Mouse (Mus musculus): ENCODE measurements around the gene Cadm4. TPM values are rescaled to one million over a fixed set of nuclear protein-coding genes. Genes with fewer than 3 reads are reported as not detected.
"Not testable (repeated sequence)": the region's sequence is repeated elsewhere in the genome, so short reads cannot be mapped to it uniquely, and the experiment has no call there.

The Cadm4 gene
- total RNA-seq, 2 experiments from 2014 or later, result 13.1 to 13.6 TPM

- DNase-seq, result peak; percentile 35 to 59
Measured at GRCm38 (mm10) chr7:24462388-24463319, 19.2 kb upstream of the Cadm4 start, which contains the start of gene Plaur. Plaur (plus strand) TSS chr7:24462484.

DNA sequence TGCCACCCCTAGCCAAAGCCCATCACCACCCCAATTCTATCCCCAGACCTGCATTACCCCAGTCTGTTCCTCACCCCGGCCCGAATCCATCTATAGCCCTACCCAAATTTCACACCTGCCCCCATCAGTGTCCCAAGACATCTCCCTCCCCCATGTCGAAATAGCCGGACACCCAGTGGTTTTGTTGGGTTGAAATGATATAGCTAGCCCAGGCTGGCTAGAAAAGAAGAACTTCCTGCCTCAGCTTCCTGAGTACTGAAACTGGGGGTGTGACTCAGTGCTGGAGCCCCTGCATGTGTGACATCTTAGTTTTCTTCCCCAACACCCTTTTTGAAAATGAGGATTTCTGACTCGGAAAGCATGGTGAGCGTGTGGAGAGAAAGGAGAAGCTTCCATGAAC is 15.0 kb upstream of the Cadm4 start:
- no peak for DNase-seq
- intact Hi-C loops (cut with DNase I), result no loop called here

More at GRCm38 (mm10) chr7:24462388-24463319, 19.2 kb upstream of the Cadm4 start, which contains the start of gene Plaur:
- intact Hi-C loops (cut with DNase I), result no loop called here

DNA sequence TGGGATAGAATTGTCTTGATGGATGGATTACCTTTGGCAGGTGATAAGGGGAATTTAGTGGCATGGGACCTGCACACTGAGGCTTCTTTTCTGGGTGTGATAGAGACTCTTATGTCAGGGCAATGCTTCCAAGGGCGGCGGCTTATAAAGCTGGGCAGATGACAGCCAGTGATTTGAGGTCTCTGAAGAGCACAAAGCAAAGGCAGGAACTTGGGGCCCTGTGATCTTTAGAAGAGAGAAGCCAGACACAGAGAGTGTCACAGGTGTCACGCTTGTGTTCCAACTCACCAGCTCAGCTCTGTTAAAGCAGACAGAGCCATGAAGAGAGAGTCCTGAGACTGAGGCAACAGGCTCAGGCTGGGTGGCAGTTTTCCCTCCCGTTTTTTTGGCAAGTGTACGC is 13.9 kb upstream of the Cadm4 start:
- intact Hi-C loops (cut with DNase I), result no loop called here
- DNase-seq, result no peak

DNA sequence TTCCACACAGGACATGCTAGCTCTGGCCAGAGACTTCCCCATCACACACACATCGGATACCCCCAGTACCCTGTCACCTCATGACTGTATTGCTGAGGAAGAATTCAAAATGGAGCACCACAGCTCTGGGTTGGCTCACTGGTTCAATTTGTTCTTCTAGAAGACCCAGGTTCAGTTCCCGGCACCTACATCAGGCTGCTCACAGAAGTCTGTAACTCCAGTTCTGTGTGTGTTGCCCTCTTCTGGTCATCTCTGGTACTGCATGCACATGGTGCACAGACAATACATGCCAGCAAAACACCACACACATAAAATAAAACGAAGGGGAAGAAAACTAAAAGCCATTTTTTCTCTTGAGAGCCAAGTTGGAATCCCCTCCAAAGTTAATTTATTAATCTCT is 12.7 kb upstream of the Cadm4 start:
- intact Hi-C loops (cut with DNase I), result no loop called here
- no peak for DNase-seq

DNA sequence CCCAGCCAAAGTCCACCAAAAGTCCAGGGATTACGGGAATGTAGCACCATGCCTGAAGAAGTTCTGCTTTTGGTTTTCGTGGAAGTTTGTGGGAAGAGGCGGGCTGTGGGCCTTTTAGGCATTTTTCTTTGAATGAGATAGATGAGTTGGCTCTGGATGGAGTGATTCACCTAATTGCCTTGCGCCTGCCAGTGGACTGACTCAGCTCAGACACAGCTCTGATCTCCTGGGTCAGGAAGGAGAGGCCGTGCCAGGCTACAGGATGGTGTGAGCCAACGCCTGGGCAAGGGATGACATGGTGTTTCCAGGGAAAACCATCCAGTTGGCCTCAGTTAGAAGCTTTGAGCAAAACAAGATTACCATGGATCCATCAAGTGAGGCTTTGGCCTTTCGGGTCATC is 11.5 kb upstream of the Cadm4 start:
- DNase-seq, result no peak
- intact Hi-C loops (cut with DNase I), result loop anchor here (5.0 kb wide), 1 partner anchor 77 kb away; the partner anchor contains the start of genes Pinlyp and Xrcc1

DNA sequence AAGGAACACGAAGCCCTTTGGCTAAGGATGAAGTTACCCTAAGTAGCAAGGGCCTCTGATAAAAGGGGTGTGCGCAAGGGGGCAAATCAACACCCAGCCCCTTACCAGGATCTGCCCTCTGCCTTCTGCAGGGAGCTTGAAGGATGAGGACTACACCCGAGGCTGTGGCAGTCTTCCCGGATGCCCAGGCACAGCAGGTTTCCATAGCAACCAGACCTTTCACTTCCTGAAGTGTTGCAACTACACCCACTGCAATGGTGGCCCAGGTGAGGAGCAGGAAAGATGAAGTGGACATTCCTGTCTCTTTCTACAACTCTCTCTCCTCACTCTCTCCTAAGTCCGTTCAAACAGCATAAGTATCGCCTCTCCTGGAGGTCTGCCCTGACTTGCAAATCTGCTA is 9.4 kb upstream of the Cadm4 start:
- no peak for DNase-seq
- intact Hi-C loops (cut with DNase I), result loop anchor here (2.0 to 5.0 kb wide), 2 partner anchors 32 to 75 kb away; partner anchors contain the start of genes Pinlyp and Xrcc1

GRCm38 (mm10) chr7:24472937-24473336 is 8.9 kb upstream of the Cadm4 start:
- intact Hi-C loops (cut with DNase I), result loop anchor here (2.0 to 5.0 kb wide), 2 partner anchors 32 to 74 kb away; partner anchors contain the start of genes Pinlyp and Xrcc1
- DNase-seq, result peak in 1 of 2 experiments; percentile 38

GRCm38 (mm10) chr7:24473913-24474529 is 7.8 kb upstream of the Cadm4 start:
- intact Hi-C loops (cut with DNase I), result loop anchor here (1.0 to 5.0 kb wide), 4 partner anchors 33 to 189 kb away; partner anchors contain the start of genes Pinlyp and Xrcc1
- peak; percentile 67 to 68 for DNase-seq

- no peak for DNase-seq
- intact Hi-C loops (cut with DNase I), result loop anchor here (1.0 to 5.0 kb wide), 3 partner anchors 72 to 188 kb away; partner anchors contain the start of genes Pinlyp and Xrcc1
Measured at GRCm38 (mm10) chr7:24474811-24475506, 6.9 kb upstream of the Cadm4 start.

GRCm38 (mm10) chr7:24476338-24476737 is 5.5 kb upstream of the Cadm4 start:
- intact Hi-C loops (cut with DNase I), result no loop called here
- no peak for DNase-seq

- intact Hi-C loops (cut with DNase I), result no loop called here
- no peak for DNase-seq
Measured at GRCm38 (mm10) chr7:24476856-24477255, 5.0 kb upstream of the Cadm4 start.

DNA sequence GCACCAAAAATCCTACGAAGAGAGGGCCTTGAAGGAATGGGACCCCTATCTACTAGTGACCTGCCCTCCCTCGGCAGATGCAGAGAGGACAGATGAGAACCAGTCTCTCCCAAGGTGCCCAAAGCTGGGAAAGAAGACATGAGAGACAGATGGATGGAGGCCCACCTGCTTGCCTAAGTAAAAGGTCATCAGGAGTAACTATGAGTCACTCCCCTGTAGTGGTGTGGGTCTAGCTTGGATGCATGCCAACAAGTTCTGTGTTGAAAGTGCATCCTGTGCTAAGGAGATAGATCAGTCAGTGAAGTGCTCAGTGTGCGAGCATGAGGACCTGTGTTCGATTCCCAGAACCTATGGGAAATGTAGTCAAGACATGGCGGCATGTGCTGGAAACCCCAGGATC is 2.9 kb upstream of the Cadm4 start:
- intact Hi-C loops (cut with DNase I), result no loop called here
- DNase-seq, result no peak

GRCm38 (mm10) chr7:24479685-24480084 is 2.1 kb upstream of the Cadm4 start:
- intact Hi-C loops (cut with DNase I), result loop anchor here (2.0 kb wide), 1 partner anchor 27 kb away; the partner anchor contains the start of gene Zfp428

GRCm38 (mm10) chr7:24480121-24480941 is 1.5 kb upstream of the Cadm4 start:
- DNase-seq, result no peak

More at GRCm38 (mm10) chr7:24479685-24480084, 2.1 kb upstream of the Cadm4 start:
- DNase-seq, result no peak

DNA sequence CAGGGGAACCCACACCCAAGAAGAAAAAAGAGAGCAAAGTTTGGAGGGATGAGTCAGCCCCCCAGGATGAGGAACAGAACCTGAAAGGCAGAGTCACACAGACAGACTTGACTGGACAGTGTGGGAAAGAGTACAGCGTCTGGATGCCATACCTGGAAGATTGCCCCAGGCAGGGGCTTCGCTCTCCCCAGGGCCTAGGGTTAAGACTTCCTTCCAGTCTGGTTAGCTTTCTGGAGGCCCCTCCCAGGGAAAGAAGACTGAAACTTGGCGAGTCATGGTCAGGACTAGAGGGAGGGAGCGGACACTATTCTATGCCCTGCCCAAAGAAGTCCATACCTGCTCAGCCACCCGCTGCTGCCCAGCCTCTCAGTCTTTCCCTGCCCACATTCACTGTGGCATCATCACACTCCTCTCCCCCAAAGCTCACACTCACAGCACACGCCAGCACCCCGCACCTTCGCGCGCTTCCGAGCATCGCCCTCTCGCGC is 793 bp upstream of the Cadm4 start:
- DNase-seq, result no peak
- intact Hi-C loops (cut with DNase I), result loop anchor here (2.0 kb wide), 1 partner anchor 26 kb away; the partner anchor contains the start of gene Zfp428

More at GRCm38 (mm10) chr7:24480121-24480941, 1.5 kb upstream of the Cadm4 start:
- intact Hi-C loops (cut with DNase I), result loop anchor here (2.0 kb wide), 1 partner anchor 26 kb away; the partner anchor contains the start of gene Zfp428

- no peak for DNase-seq
- intact Hi-C loops (cut with DNase I), result no loop called here
Measured at GRCm38 (mm10) chr7:24482208-24483020, 591 bp downstream of the Cadm4 start.

DNA sequence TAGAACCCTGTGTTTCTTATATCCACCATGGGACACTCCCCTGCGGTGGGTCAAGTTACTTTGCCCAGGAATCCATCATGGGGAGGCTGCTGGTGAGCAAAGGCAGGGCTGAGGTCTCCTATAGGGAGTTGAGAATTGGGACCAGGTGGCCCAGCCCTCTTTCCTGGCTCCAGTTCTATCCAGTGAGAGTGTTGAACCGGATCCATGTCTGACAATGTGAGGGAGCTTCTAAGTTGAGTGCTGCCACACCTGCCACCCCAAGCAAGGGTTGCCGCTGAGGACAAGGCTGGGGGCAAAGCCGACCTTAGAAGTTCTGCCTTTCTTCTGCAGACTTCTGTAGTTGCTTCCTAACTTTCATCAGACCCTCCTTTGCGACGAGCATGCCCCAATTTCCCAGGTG is 1.5 kb downstream of the Cadm4 start:
- intact Hi-C loops (cut with DNase I); DNase-seq: not testable (repeated sequence)

- intact Hi-C loops (cut with DNase I), result no loop called here
- no peak for DNase-seq
Measured at GRCm38 (mm10) chr7:24485481-24485880, 3.7 kb downstream of the Cadm4 start.

Data from heart, postnatal 36 days (tissue).